Mouse (Mus musculus): ENCODE results near the gene Tnr. TPM values are rescaled to one million over a fixed set of nuclear protein-coding genes. Genes with fewer than 3 reads are reported as not detected.

Tnr gene
- polyA plus RNA-seq (2015; fragmentation: Illumina TruSeq; extraction: RNeasy Lipid Tissue Mini Kit (QIAGEN cat#74804); ENCODE audit: insufficient read depth, low replicate concordance): 0.01 TPM

DNA sequence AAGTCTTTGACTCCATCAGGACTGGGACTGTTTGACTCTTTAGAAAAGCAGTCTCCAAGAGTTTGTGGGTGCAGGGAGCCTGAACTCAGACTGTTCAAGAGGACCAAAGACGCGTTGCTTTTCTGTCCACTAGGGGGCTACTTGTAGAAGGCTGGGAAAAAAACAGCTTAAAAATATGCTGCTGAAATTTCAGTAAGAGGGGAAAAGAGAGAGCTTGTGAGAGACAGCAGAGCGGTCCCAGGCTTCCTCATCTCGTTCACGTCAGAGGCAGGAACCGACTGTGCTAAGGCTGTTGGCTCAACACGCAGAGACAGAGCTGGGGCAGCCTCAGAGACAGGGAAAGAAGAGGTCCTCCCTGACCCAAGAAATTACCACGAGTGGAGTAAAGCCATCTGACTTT, at the start of gene Tnr:
Tnr (plus strand) TSS at position 192 of the 400 bp plus-strand sequence.

